Mouse (Mus musculus) hindbrain, embryonic 14.5 days (tissue): ENCODE data around the gene Rbm18. TPM values are rescaled to one million over a fixed set of nuclear protein-coding genes. Genes with fewer than 3 reads are reported as not detected.

Experiments used
- ATAC-seq: fragments of 200-750 bp; cut with Nextera tagmentation; 2 replicates; pipeline ENCODE4 v1.8.0; 2017; ENCODE audit warnings: moderate number of reproducible peaks, mild to moderate bottlenecking, moderate TSS enrichment, moderate library complexity; ENCODE audit not compliant: low FRiP score
- DNase-seq: peaks from one replicate; pipeline ENCODE4 v3.0.0-alpha.2; 2015; ENCODE audit warnings: low spot score
- H3K27ac ChIP-seq: fragments of 300-500 bp; sonication (generic); 2 replicates; pipeline ENCODE4 v1.5.1; 2014; ENCODE audit warnings: mild to moderate bottlenecking, moderate library complexity
- H3K27me3 ChIP-seq: fragments of 300-500 bp; sonication (generic); 2 replicates; pipeline ENCODE4 v1.6.1; 2014; ENCODE audit warnings: mild to moderate bottlenecking, low read length, mixed read lengths; ENCODE audit not compliant: control insufficient read depth, insufficient read depth
- H3K36me3 ChIP-seq: fragments of 300-500 bp; sonication (generic); replicated peaks from 2 replicates; pipeline ENCODE4 v1.6.1; 2014; ENCODE audit not compliant: control insufficient read depth, insufficient read depth
- H3K4me1 ChIP-seq: fragments of 300-500 bp; sonication (generic); replicated peaks from 2 replicates; pipeline ENCODE4 v1.6.1; 2014; ENCODE audit warnings: antibody characterized with exemption, low read length, mixed read lengths; ENCODE audit not compliant: control insufficient read depth, insufficient read depth
- H3K4me2 ChIP-seq: fragments of 300-500 bp; sonication (generic); replicated peaks from 2 replicates; pipeline ENCODE4 v1.6.1; 2014; ENCODE audit warnings: mild to moderate bottlenecking, moderate library complexity
- H3K4me3 ChIP-seq: fragments of 300-500 bp; sonication (generic); replicated peaks from 2 replicates; pipeline ENCODE4 v1.5.1; 2014; ENCODE audit warnings: mild to moderate bottlenecking, low read length
- H3K9ac ChIP-seq: fragments of 300-500 bp; sonication (generic); 2 replicates; pipeline ENCODE4 v1.6.1; 2014
- H3K9me3 ChIP-seq: fragments of 300-500 bp; sonication (generic); 2 replicates; pipeline ENCODE4 v1.6.1; 2016; ENCODE audit warnings: low read length; ENCODE audit not compliant: control insufficient read depth
- WGBS: fragments of 180-500 bp; shearing (Covaris S2); extraction: QIAGEN DNeasy Blood & Tissue Kit; methylation state at CpG from one replicate; pipeline ENCODE4 v1.1.7; 2014; 5-methylcytosine and 5-hydroxymethylcytosine counted together
- polyA plus RNA-seq: library from polyadenylated mRNA; unstranded; fragments of >200 nt; fragmentation: Nextera tagmentation; extraction: Ambion mirVana; gene quantifications from 2 replicates; pipeline ENCODE4 v1.2.1, GENCODE M21; 2014

Rbm18 gene
- polyA plus RNA-seq, 1 experiment from 2014 or later, result 130 TPM

DNA sequence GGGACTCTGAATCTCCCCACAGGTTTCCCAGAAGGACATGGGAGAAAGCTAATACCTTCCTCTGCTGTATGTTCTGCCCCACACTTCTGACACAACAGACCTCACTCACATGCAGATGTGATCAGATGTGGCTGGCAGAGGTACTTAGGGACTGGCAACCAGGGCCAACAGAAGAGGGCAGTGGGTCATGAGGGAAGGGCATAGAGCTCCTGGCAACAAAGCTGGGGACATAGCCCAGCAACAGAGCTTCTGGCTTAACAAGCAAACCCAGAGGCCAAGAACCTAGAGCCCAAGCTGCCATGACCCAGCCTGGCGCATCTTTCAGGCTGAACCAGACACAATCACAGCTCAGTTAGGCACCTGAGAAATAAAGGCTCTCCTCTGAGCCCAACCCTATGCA is 51.5 kb downstream of the Rbm18 start:
- Histone ChIP-seq H3K4me3 (no peak overlapping the region), H3K4me1 (no peaks in the 10 kb centered on the region), H3K27ac (no peak overlapping the region), H3K9me3 (no peaks in the 10 kb centered on the region), H3K9ac (no peak overlapping the region), H3K27me3 (peaks cover 32% of the 10 kb centered on the region), H3K36me3 (no peaks in the 10 kb centered on the region), H3K4me2 (no peak overlapping the region)
- no peak for DNase-seq
- 100% methylated on average over 1 of the region's 1 CpGs for WGBS
- ATAC-seq, result no peak

- Histone ChIP-seq H3K4me1 (no peaks in the 10 kb centered on the region), H3K36me3 (no peaks in the 10 kb centered on the region), H3K9me3 (no peaks in the 10 kb centered on the region), H3K27ac (no peak overlapping the region), H3K9ac (no peak overlapping the region), H3K4me2 (no peak overlapping the region), H3K27me3 (peaks cover 15% of the 10 kb centered on the region), H3K4me3 (no peak overlapping the region)
- WGBS, result 87% methylated on average over 9 of the region's 9 CpGs
- no peak for DNase-seq
- ATAC-seq, result no peak
Measured at GRCm38 (mm10) chr2:36082802-36083580, 53.6 kb downstream of the Rbm18 start.

DNA sequence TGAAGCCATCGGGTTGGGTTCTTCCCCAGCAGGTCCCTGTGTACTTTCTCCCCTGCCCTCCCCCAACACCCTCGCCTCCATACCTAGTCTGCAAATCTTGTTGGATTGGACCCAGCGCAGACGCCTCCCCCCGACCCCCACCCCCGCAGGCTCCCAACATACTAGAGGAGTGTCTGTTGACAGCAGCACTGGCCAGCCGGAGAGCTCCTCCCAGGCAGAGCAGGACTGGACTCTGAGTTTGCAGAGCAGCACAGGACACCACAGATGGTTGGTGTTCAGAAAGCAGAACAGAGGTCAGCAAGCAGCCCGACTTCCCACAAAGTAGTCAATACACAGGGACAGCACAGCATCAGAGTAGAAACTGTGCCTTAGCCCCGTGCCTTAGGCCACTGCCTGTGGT is 55.1 kb downstream of the Rbm18 start:
- H3K27me3 ChIP-seq, result 0 out of 2 replicates have a peak, but pooled peaks cover 4% of the 10 kb centered on the region
- ATAC-seq (no peak), DNase-seq (no peak)

DNA sequence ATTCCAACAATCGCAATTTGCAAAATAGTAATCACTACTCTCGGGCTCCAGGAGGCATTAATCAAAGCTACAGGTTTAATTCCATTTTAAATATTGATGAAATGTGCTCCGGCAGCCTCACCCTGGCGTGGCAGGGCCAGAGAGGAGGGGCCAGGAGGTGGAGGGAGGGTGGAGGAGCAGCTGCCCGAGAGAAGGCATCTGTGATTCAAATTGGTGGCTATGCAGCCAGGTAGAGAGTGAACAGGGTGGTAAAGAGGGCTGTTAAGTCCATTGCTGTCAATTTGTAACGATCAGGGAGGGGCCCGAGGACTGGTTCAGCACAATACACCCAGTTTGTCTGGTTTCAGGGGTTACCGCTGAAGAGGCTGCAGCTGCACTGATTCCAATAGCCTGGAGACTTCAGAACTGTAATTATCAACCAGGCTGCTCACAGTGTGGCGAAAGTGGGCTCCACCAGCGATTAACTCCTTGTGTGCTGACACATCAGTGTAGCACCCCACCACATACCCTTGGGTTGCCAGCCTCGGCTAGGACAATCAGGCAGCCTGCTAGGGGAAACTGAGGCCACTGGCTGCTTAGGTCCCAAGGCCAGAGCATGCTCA is 59.3 kb downstream of the Rbm18 start:
- Histone ChIP-seq H3K4me1 (peaks cover 11% of the 10 kb centered on the region; the same call in 1 of the 2 replicates), H3K36me3 (no peaks in the 10 kb centered on the region), H3K27me3 (0 out of 2 replicates have a peak, but pooled peaks cover 4% of the 10 kb centered on the region), H3K4me2 (peak overlapping the region; percentile 44), H3K9me3 (no peaks in the 10 kb centered on the region), H3K9ac (peak overlapping the region; percentile 42), H3K4me3 (no peak overlapping the region), H3K27ac (no peak overlapping the region)
- DNase-seq, result no peak
- ATAC-seq, result peak; percentile 48; the same call in 1 of the 2 replicates
- WGBS, result 13% methylated on average over 11 of the region's 11 CpGs

More for the DNA sequence above, 55.1 kb downstream of the Rbm18 start:
- Histone ChIP-seq H3K9me3 (no peaks in the 10 kb centered on the region), H3K36me3 (no peaks in the 10 kb centered on the region), H3K4me1 (peaks cover 11% of the 10 kb centered on the region; the same call in 1 of the 2 replicates), H3K9ac (no peak overlapping the region), H3K27ac (no peak overlapping the region), H3K4me2 (no peak overlapping the region), H3K4me3 (no peak overlapping the region)
- 43% methylated on average over 9 of the region's 9 CpGs for WGBS

DNA sequence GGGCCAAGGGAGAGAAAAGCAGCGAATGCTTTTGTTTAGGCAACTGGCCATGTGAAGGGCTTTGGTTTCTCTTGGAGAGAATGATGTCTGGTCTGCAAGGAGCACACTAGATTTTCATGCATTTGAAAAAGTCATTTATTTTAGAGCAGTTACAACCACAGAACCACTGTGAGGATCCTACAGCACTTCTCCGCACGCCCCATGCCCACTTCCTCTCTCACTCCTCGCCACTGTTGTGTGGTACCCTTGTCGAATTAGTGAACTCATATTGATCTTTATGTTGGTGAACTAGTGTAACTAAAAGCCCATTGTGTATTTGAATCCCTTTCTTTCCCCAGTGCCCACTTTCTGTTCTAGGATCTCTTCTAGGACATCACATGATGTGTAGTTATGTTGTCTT is 61.4 kb downstream of the Rbm18 start:
- no peak overlapping the region for H3K4me3 ChIP-seq
- no peak overlapping the region for H3K4me2 ChIP-seq
- H3K9ac ChIP-seq, result no peak overlapping the region
- WGBS, result 91% methylated on average over 5 of the region's 5 CpGs
- peaks cover 11% of the 10 kb centered on the region; the same call in 1 of the 2 replicates for H3K4me1 ChIP-seq
- 0 out of 2 replicates have a peak, but pooled peaks cover 4% of the 10 kb centered on the region for H3K27me3 ChIP-seq
- H3K27ac ChIP-seq, result no peak overlapping the region
- H3K36me3 ChIP-seq, result no peaks in the 10 kb centered on the region
- no peaks in the 10 kb centered on the region for H3K9me3 ChIP-seq
- DNase-seq (no peak), ATAC-seq (no peak)

GRCm38 (mm10) chr2:36073781-36074180 is 62.8 kb downstream of the Rbm18 start:
- H3K4me1 ChIP-seq, result peaks cover 11% of the 10 kb centered on the region; the same call in 1 of the 2 replicates

GRCm38 (mm10) chr2:36071660-36072305 is 64.8 kb downstream of the Rbm18 start:
- Histone ChIP-seq H3K4me2 (no peak overlapping the region), H3K9me3 (no peaks in the 10 kb centered on the region), H3K4me1 (peaks cover under 1% of the 10 kb centered on the region; the same call in 1 of the 2 replicates), H3K27ac (no peak overlapping the region), H3K27me3 (no peaks in the 10 kb centered on the region), H3K36me3 (no peaks in the 10 kb centered on the region), H3K4me3 (no peak overlapping the region), H3K9ac (no peak overlapping the region)
- 87% methylated on average over 8 of the region's 8 CpGs for WGBS
- no peak for DNase-seq
- ATAC-seq, result no peak

More at GRCm38 (mm10) chr2:36073781-36074180, 62.8 kb downstream of the Rbm18 start:
- ATAC-seq (no peak), DNase-seq (no peak)
- no peaks in the 10 kb centered on the region for H3K36me3 ChIP-seq
- H3K4me3 ChIP-seq, result no peak overlapping the region
- no peak overlapping the region for H3K27ac ChIP-seq
- no peak overlapping the region for H3K9ac ChIP-seq
- 0 out of 2 replicates have a peak, but pooled peaks cover 4% of the 10 kb centered on the region for H3K27me3 ChIP-seq
- no peaks in the 10 kb centered on the region for H3K9me3 ChIP-seq
- no peak overlapping the region for H3K4me2 ChIP-seq
- 63% methylated on average over 3 of the region's 3 CpGs for WGBS

- no peaks in the 10 kb centered on the region for H3K36me3 ChIP-seq
- no peak overlapping the region for H3K4me3 ChIP-seq
- H3K4me2 ChIP-seq, result no peak overlapping the region
- no peak for DNase-seq
- no peaks in the 10 kb centered on the region for H3K9me3 ChIP-seq
- H3K9ac ChIP-seq, result no peak overlapping the region
- H3K4me1 ChIP-seq, result no peaks in the 10 kb centered on the region
- H3K27ac ChIP-seq, result no peak overlapping the region; the same call in 1 of the 2 replicates
- WGBS, result 43% methylated on average over 9 of the region's 9 CpGs
- no peak for ATAC-seq
- H3K27me3 ChIP-seq, result no peaks in the 10 kb centered on the region
Measured at GRCm38 (mm10) chr2:36067132-36067531, 69.4 kb downstream of the Rbm18 start.
